Mouse (Mus musculus) embryonic facial prominence, embryonic 10.5 days (tissue): Measurements from ENCODE around the gene Pla2g4c. TPM values are rescaled to one million over a fixed set of nuclear protein-coding genes. Genes with fewer than 3 reads are reported as not detected.

Source experiments
- DNase-seq: peaks from one replicate; pipeline ENCODE4 v3.0.0-alpha.2; 2017; ENCODE audit warnings: low spot score
- H3K27ac ChIP-seq: fragments of 300-500 bp; sonication (generic); replicated peaks from 2 replicates; pipeline ENCODE4 v1.5.1; 2016; ENCODE audit warnings: mild to moderate bottlenecking
- H3K27me3 ChIP-seq: fragments of 300-500 bp; sonication (generic); replicated peaks from 2 replicates; pipeline ENCODE4 v1.6.1; 2016; ENCODE audit warnings: low read depth, mild to moderate bottlenecking; ENCODE audit not compliant: poor library complexity, severe bottlenecking
- H3K36me3 ChIP-seq: fragments of 300-500 bp; sonication (generic); replicated peaks from 2 replicates; pipeline ENCODE4 v1.6.1; 2016; ENCODE audit warnings: mild to moderate bottlenecking, moderate library complexity
- H3K4me1 ChIP-seq: fragments of 300-500 bp; sonication (generic); 2 replicates; pipeline ENCODE4 v1.6.1; 2016
- H3K4me3 ChIP-seq: fragments of 300-500 bp; sonication (generic); 2 replicates; pipeline ENCODE4 v1.5.1; 2016; ENCODE audit warnings: mild to moderate bottlenecking, moderate library complexity
- H3K9me3 ChIP-seq: fragments of 300-500 bp; sonication (generic); 2 replicates; pipeline ENCODE4 v1.6.1; 2016; ENCODE audit warnings: mild to moderate bottlenecking
- WGBS: fragments of 180-500 bp; shearing (Covaris S2); methylation state at CpG from one replicate; pipeline ENCODE4 v1.1.7; 2016; 5-methylcytosine and 5-hydroxymethylcytosine counted together
- polyA plus RNA-seq: library from polyadenylated mRNA; unstranded; fragments of >200 nt; fragmentation: Nextera tagmentation; extraction: Ambion mirVana; gene quantifications from 2 replicates; pipeline ENCODE4 v1.2.1, GENCODE M21; 2016

The Pla2g4c gene
- polyA plus RNA-seq, 1 experiment from 2014 or later: 1.9 TPM

DNA sequence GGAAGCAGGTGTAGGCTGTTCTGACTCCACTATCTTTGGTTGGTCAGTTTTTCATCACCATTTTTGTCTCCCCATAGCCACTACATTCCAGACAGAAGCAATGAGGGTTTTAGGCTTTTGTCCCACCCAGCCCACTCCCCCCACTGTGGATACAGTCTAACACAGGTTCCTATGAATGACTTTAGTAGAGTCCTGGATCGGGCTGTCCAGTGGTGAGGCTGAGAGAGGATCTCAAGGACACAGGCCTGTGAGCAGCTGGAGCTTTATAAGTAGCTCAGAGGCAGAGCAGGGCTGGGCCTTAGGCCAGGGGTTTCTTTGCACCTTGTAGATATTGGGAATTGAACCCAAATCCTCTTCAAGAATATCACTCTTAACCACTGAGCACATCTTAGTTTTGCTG, 22.8 kb upstream of the Pla2g4c start:
- Histone ChIP-seq H3K4me1 (no peaks in the 10 kb centered on the region), H3K4me3 (no peak overlapping the region), H3K36me3 (peaks cover 100% of the 10 kb centered on the region), H3K27me3 (no peaks in the 10 kb centered on the region), H3K9me3 (no peaks in the 10 kb centered on the region), H3K27ac (no peak overlapping the region)
- no peak for DNase-seq
- WGBS: 93% methylated on average over 1 of the region's 1 CpGs

GRCm38 (mm10) chr7:13302780-13303179, 21.7 kb upstream of the Pla2g4c start:
- 84% methylated on average over 2 of the region's 2 CpGs for WGBS
- Histone ChIP-seq H3K36me3 (peaks cover 100% of the 10 kb centered on the region), H3K4me1 (no peaks in the 10 kb centered on the region), H3K4me3 (no peak overlapping the region), H3K9me3 (no peaks in the 10 kb centered on the region), H3K27ac (no peak overlapping the region), H3K27me3 (no peaks in the 10 kb centered on the region)
- DNase-seq: no peak

- Histone ChIP-seq H3K4me3 (no peak overlapping the region), H3K27ac (no peak overlapping the region), H3K9me3 (no peaks in the 10 kb centered on the region), H3K4me1 (no peaks in the 10 kb centered on the region), H3K36me3 (peaks cover 100% of the 10 kb centered on the region), H3K27me3 (no peaks in the 10 kb centered on the region)
- DNase-seq: no peak
Measured at GRCm38 (mm10) chr7:13303372-13303771, 21.1 kb upstream of the Pla2g4c start.

DNA sequence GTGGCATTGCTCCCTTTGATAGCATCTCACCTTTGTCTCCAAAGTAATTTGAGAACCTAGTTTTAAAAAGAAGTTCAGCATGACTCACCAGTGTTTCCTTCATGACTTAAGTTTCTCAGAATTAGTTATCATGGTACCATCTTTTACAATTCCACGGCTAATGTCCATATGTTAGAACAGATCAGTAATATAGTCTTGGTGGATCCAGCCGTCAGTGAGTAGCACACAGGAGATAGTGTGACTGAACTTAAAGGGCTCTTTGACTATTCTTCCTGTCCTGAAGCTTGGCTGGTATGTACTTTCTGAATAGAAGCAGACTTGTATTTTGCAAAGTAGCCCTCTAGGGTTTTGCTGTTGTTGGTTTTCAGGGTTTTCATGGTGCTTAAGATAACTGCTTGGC, 15.0 kb upstream of the Pla2g4c start:
- 82% methylated on average over 2 of the region's 2 CpGs for WGBS
- Histone ChIP-seq H3K4me3 (no peak overlapping the region), H3K9me3 (no peaks in the 10 kb centered on the region), H3K27me3 (no peaks in the 10 kb centered on the region), H3K27ac (no peak overlapping the region), H3K36me3 (peaks cover 100% of the 10 kb centered on the region), H3K4me1 (no peaks in the 10 kb centered on the region)
- no peak for DNase-seq

DNA sequence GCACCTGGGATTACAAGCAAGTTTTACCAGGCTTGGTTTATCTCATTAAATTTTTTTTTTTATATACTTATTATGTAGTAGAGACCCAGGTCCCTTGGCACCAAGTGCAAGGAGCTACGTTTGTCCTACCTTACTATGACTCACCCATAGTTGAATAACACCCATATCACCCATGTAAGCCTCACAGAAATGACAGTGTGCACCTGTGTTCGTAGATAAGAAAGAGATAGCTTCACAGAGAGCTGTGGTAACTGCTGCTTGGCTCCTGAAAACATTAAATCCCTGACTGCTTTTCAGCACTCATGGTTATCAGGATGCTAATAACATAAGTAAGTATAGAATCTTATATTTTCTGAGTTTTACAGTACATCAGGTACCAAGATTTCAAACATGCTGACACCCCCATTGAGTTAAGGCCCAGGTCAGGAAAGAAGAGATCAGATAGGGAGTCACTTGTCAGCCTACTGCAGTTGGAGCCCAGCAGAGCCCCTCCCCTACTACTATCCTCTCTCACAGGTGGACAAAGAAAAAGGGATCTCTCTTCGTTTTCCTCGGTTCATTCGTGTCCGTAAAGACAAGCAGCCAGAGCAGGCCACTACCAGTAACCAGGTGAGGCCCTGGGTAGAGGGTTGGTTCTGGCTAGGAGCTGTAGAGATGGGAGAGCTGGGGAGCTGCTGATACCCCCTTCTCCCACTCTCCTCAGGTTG, 13.8 kb upstream of the Pla2g4c start:
- DNase-seq: no peak
- peaks cover 92% of the 10 kb centered on the region for H3K36me3 ChIP-seq
- no peaks in the 10 kb centered on the region for H3K4me1 ChIP-seq
- no peaks in the 10 kb centered on the region for H3K9me3 ChIP-seq
- H3K4me3 ChIP-seq: no peak overlapping the region
- WGBS: 92% methylated on average over 6 of the region's 6 CpGs
- H3K27ac ChIP-seq: no peak overlapping the region
- no peaks in the 10 kb centered on the region for H3K27me3 ChIP-seq

DNA sequence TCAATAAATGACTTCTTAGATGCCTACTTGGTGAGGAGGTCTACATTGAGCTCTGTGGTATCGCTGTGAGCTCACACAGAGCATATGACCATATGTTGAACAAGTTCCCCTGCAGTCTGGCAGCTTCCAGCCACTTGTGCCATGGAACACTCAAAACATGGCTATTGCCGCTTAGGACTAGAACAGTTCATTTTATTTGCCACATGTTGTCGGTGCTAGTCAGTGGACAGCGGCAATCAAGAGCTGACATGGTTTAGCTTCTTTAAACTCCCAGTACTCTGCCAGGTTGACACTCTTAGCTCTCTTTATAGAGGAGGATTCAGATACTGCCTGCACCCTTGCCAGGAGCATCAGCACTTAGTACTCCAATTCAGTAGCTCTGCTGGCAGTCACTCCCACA, 13.1 kb upstream of the Pla2g4c start:
- Histone ChIP-seq H3K9me3 (no peaks in the 10 kb centered on the region), H3K4me1 (no peaks in the 10 kb centered on the region), H3K4me3 (no peak overlapping the region), H3K27me3 (no peaks in the 10 kb centered on the region), H3K36me3 (peaks cover 87% of the 10 kb centered on the region), H3K27ac (no peak overlapping the region)
- DNase-seq: no peak
- WGBS: 98% methylated on average over 4 of the region's 4 CpGs

- H3K9me3 ChIP-seq: no peaks in the 10 kb centered on the region
- DNase-seq: no peak
- H3K27ac ChIP-seq: no peak overlapping the region
- no peak overlapping the region for H3K4me3 ChIP-seq
- H3K4me1 ChIP-seq: no peaks in the 10 kb centered on the region
- peaks cover 63% of the 10 kb centered on the region for H3K36me3 ChIP-seq
- no peaks in the 10 kb centered on the region for H3K27me3 ChIP-seq
- 85% methylated on average over 5 of the region's 5 CpGs for WGBS
Measured at GRCm38 (mm10) chr7:13314095-13314597, 10.3 kb upstream of the Pla2g4c start.

DNA sequence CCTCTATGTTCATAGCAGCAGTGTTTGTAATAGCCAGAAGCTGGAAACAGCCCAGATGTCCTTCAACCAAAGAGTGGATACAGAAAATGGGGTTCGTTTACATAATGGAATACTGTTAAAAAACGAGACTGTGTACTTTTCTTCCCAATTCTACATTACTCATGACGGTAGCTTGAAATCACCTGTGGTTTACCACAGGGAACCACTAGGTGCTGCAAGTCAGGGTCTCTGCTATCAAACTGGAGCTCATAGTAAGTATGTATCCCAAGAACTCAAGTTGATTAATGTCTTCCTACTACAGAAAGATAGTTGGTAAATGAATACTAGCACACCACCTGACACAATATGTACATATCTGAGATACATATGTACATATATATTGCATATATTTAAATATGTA, 3.0 kb upstream of the Pla2g4c start:
- H3K36me3 ChIP-seq: 0 out of 2 replicates have a peak, but pooled peaks cover 17% of the 10 kb centered on the region
- WGBS: 88% methylated on average over 3 of the region's 3 CpGs
- no peak for DNase-seq

DNA sequence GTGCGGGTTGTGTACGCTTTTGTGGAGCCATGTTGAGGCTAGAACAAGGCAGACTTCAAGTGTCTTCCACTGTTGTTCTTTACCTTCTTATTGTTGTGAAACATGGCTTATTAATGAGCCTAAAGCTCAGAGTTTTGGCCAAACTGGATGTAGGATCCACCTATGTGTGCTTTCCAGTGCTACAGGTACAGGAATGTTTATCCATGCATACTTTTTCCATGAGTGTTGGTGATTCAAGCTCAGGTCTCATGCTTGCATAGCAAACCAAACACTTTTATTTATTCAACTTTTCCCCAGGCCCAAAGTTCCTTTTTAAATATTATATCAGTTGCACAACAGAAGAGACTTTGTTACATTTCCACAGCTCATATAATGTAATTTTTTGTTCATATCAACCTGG, 6.1 kb downstream of the Pla2g4c start:
- H3K27me3 ChIP-seq: no peaks in the 10 kb centered on the region
- H3K36me3 ChIP-seq: peaks cover 39% of the 10 kb centered on the region
- 93% methylated on average over 2 of the region's 2 CpGs for WGBS
- H3K27ac ChIP-seq: no peak overlapping the region
- no peaks in the 10 kb centered on the region for H3K9me3 ChIP-seq
- H3K4me3 ChIP-seq: no peak overlapping the region
- H3K4me1 ChIP-seq: no peaks in the 10 kb centered on the region
- no peak for DNase-seq

More for the DNA sequence above, 3.0 kb upstream of the Pla2g4c start:
- H3K4me3 ChIP-seq: no peak overlapping the region
- no peak overlapping the region for H3K27ac ChIP-seq
- H3K27me3 ChIP-seq: no peaks in the 10 kb centered on the region
- no peaks in the 10 kb centered on the region for H3K9me3 ChIP-seq
- no peaks in the 10 kb centered on the region for H3K4me1 ChIP-seq

DNA sequence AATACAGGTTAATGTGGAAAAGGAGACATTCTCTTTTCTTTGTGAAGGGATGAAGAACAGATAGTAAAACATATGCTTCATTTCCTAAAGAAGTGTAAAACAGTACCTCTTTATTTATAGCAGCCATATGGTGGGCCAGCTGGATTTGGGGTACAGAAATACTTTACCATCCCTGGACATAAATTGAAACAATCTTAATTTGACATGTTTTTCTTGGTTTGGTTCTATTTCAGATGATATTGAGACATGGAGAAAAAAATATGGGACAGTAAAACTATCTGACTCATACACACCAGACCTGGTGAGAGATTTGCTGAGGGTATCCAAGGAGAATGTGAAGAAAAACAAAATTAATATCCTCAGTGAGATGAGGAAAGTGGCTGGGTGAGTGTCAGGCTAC, 31.5 kb downstream of the Pla2g4c start:
- Histone ChIP-seq H3K9me3 (peaks cover 14% of the 10 kb centered on the region; the same call in 1 of the 2 replicates), H3K27ac (no peak overlapping the region), H3K27me3 (no peaks in the 10 kb centered on the region), H3K4me1 (no peaks in the 10 kb centered on the region), H3K36me3 (peaks cover 75% of the 10 kb centered on the region), H3K4me3 (no peak overlapping the region)
- DNase-seq: no peak

GRCm38 (mm10) chr7:13380588-13380987, 56.1 kb downstream of the Pla2g4c start:
- Histone ChIP-seq H3K4me3 (no peak overlapping the region), H3K27ac (no peak overlapping the region), H3K9me3 (0 out of 2 replicates have a peak, but pooled peaks cover 2% of the 10 kb centered on the region), H3K27me3 (no peaks in the 10 kb centered on the region), H3K36me3 (no peaks in the 10 kb centered on the region), H3K4me1 (no peaks in the 10 kb centered on the region)
- no peak for DNase-seq
- 79% methylated on average over 2 of the region's 2 CpGs for whole genome bisulfite sequencing

GRCm38 (mm10) chr7:13397832-13398231, 73.4 kb downstream of the Pla2g4c start, which contains the start of gene Cabp5:
Gene Cabp5, plus strand, starts transcription at chr7:13398132.
- Histone ChIP-seq H3K4me1 (no peaks in the 10 kb centered on the region), H3K9me3 (peaks cover 8% of the 10 kb centered on the region), H3K27me3 (no peaks in the 10 kb centered on the region), H3K4me3 (no peak within 1 kb of the TSS), H3K27ac (no peak within 1 kb of the TSS), H3K36me3 (no peaks in the 10 kb centered on the region)
- no peak for DNase-seq
- 86% methylated on average over 1 of the region's 1 CpGs for WGBS
